Mouse (Mus musculus) regulatory T cell (primary cell): ENCODE data around the gene Osbpl3.

Source experiments
- in situ Hi-C: fragments of 300-600 bp; cut with MboI, MseI; formaldehyde crosslinking; loops from one replicate; pipeline ENCODE4 v1.15.1; 2025; ENCODE audit warnings: high pct_unique_total_duplicates

Gene Osbpl3

DNA sequence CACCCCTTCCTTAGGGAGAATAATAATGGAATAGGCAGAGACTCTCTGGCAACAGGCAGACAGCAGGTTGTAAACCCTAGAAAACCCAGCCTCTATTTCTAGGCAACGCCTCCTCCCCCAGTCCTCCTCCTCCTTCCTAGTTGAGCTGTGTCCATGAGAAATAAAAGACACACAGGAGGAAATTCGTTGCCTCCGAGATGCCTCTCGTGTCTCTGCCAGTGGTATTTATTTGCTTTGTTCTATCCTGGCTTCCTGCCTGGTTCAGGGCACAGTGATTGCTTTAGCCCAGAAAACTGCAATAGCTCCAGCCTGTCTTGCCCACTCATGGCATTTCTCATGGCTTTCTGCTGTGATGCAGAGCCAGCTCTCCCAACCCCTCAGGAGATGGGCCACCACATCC, 43.8 kb downstream of the Osbpl3 start:
- in situ Hi-C loops = no loop called here

DNA sequence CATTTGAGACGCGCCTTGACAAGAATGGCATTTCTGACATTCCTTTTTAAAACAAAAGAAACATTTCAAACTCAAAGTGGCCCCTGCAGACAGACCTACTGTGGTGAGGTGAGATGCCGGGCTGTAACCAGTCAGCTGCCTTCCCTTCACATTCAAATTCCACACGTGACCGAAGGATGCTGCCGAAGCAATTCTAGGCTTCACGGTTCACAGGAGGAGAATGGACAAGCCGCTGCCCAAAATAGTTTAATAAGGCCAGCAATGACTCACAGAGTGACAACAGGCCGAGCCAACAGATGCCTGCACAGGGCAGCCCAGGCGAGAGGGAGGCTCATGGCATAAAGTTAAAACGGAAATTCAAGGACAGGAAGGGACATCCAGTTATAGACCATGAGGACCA, 51.3 kb downstream of the Osbpl3 start:
- in situ Hi-C loops = loop anchor here (5.0 kb wide), 1 partner anchor 57 kb away; no protein-coding TSS in a partner anchor

DNA sequence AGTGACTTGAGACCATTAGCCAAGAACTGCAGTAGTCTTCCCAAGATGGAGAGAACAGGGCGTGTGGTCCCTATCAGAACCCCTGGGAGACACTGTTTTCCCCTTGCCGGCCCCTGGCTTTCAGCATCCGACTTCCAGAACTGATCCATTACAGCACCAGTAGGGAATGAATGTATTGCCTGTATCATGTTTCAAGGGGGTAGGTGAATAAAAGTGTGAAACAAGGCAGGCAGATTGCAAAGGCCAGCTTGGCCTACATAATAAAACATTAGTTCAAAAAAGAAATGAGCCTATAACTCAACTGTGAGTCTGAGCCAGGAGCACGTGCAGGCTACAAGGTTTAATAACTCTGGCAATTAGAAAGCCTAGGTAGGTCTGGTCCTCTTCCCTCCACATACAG, 52.5 kb downstream of the Osbpl3 start:
- in situ Hi-C loops = no loop called here

DNA sequence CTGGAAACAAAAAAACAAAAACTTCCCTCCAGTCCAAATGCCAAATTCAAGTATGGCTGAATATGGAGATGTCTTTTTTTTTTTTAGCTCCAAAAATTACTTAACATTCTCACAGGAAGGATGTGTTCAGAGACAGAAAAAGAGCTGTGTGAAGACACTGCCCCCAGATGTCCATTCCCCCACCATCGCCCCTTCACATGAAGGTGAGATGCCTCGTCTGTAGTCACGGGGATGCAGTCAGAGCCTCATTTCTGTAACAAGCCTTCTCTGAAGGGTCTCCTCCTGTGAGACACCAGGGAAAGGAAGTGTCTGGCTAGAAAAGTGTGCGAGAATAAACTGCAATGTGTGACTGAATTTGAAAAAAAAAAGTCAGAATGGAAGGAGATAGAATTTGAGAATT, 53.1 kb downstream of the Osbpl3 start:
- in situ Hi-C loops = no loop called here

DNA sequence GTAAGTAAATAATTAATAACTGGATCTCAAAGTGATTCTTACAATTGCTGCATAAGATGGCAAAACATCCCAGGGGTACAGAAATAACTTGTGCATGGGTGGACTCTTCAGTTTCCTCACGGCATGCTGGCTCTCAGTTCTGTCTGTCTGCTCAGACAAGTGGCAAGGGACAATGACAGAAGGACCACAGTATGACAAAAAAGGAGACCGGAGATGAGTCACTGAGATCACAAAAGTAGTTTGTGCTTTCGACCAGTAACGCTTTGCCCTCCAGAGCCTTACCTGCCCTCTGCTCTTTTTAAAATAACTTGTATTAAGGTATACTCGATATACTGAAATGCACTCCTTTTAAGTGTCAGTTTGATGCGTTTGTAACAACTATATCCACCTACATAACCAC, 55.8 kb downstream of the Osbpl3 start:
- in situ Hi-C loops = no loop called here

DNA sequence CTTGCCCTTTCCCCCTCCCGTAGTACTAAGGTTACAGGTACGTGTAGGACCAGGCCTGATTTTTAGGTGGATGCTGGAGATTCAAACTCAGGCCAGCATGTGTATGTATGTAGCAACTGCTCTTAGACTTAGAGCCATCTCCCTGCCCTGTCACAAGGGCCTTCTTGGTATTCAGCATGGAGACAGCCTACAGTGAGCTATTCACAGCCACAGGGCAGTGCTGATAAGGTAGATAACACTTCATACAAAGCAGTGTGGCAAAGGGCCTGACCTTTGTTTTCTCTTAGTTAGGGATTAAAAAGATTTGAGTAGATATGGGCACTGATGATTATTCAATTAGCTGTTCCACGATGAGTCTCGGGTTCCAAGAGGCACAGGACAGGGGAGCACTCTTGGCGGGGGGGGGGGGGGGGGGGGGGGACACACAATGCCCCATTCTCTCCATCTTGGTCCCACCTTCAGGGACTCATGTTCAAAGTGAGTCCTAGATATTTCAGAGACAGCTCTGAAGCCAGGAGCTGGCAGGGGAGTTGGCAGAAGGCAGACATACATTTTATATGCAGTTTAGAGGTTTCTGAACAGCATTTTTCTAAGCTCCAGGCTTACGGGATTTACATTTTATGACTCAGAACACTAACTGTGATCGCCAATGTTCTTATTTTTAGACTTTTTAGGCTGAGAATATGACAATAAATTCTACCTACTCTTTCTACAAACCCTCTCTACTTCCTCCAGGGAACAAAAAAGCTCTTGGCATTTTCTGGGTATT, 56.4 kb downstream of the Osbpl3 start:
- in situ Hi-C loops = loop anchor here (25.0 kb wide), 1 partner anchor 1063 kb away; the partner anchor contains the start of genes Cbx3 and Hnrnpa2b1

DNA sequence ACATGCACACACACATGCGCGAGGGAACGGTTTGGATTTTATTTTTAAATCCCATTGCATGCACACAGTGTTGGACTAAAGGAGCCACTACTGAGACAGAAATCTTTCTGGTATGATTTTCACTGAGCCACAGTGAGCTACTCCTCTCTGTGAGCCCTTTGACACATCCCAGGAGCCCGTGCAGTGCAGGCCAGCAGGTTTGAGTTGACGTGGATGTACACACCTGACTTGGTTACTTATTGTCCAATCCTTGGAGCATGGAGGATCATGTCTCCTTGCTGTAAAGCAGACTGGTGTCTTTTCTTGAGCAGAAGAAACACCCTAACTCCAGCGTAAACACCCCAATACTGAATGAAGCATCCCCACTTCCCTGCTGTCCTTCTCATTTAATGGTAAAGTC, 57.7 kb downstream of the Osbpl3 start:
- in situ Hi-C loops = loop anchor here (25.0 kb wide), 1 partner anchor 1064 kb away; the partner anchor contains the start of genes Cbx3 and Hnrnpa2b1

DNA sequence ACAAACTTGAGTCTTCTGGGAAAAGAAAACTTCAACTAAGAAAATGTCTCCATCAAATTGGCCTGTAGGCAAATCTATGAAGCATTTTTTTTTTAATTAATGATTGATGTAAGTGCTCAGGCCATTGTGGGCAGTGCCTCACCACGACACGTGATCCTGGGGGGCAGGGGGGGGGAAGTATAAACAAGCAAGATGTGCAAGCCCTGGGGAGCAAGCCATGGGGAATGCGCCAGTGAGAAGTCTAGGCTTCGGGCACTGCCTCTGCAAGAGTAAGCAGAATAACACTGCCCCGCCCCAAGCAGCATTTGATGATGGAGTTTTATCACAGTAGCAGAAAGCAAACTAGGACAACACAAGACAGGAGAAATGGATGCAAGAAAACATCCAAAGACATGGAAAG, 58.9 kb downstream of the Osbpl3 start:
- in situ Hi-C loops = loop anchor here (25.0 kb wide), 1 partner anchor 1065 kb away; the partner anchor contains the start of genes Cbx3 and Hnrnpa2b1

DNA sequence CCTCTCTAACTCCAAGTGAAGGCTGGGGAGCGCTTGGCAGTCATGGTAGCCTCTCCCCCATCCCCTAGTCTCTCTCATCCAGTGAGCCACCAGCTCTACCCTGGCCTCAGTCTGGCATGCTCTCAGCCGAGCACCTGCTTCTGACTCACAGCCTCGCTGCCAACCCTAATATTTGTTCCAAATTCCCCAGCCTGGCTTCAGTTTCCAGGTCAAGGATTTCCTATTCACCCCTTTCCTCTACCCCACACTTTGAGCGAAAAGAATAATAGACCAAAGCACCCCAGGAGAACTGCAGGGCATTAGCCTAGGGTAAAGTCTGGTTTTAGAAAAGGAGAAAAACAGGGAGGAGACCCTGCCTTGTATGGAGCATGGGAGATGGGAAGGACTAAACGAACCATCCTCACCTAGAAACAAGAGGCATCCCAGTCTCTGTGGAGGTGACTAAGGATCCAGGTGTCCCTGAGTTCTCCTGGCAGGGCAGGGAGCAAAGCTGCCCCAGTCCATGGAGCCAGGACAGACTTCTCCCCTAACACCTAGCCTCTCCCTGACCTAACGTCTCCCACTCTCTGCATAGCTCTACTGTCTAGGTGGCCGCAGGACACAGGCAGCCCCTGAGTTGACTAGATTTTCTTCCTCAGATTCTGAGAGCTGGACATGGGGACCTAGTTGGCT, 60.2 kb downstream of the Osbpl3 start:
- in situ Hi-C loops = loop anchor here (25.0 kb wide), 1 partner anchor 1067 kb away; the partner anchor contains the start of genes Cbx3 and Hnrnpa2b1

DNA sequence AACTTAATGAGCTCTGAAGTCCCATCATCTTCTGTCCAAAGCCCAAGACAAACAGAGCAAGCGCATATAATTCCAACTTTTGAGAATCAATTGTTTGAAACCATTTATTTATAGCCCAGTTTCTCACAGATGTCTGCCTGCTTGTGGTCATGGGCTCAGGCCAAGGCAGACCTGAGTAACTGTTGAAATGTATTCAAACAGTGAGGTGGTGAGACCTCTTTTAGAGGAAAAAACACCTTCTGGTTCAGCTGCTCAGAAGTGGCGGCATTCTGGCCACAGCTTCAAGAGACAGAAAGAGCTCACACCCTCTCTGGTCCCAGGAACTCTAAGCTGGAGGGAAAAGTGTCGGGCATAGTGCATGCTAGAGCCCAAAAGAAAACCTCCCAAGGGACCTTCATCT, 61.6 kb downstream of the Osbpl3 start:
- in situ Hi-C loops = loop anchor here (25.0 kb wide), 1 partner anchor 1068 kb away; the partner anchor contains the start of genes Cbx3 and Hnrnpa2b1

DNA sequence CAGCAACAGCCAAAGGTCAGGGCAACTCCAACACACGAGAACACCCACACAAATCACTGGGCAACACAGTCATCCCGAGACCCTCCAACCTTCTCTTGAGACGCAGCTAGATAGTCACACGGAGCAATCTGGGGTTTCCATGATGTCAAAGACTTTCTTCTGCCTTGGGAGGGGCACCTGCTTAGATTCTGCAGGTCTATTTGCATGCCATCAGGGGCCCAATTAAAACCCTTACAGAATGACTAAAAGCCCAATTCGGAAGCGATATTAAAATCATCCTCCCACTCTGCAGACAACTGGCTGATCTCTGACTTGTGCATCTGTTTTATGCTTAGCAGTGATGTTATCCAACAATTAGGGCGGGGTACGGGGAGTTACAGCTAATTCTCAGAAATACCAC, 62.0 kb downstream of the Osbpl3 start:
- in situ Hi-C loops = loop anchor here (25.0 kb wide), 1 partner anchor 1068 kb away; the partner anchor contains the start of genes Cbx3 and Hnrnpa2b1

DNA sequence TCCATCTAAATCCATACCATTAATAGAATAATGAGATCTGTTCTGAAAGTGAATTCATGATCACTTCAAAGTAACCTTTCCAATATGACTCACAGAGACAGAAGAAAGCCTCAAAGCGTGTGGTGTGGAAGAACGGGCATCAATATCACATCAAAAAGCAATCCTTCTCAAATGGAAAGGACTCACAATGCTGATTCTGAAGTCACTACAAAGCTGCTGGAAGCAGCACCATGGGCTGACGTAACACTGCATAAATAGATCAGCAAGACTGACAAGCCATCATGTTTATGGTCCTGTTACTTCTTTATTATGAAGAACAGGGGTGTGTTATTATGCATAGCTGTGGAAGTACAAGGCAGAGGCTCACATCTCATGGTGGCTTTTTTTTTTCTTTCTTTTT, 64.0 kb downstream of the Osbpl3 start:
- in situ Hi-C loops = loop anchor here (25.0 kb wide), 1 partner anchor 1070 kb away; the partner anchor contains the start of genes Cbx3 and Hnrnpa2b1

DNA sequence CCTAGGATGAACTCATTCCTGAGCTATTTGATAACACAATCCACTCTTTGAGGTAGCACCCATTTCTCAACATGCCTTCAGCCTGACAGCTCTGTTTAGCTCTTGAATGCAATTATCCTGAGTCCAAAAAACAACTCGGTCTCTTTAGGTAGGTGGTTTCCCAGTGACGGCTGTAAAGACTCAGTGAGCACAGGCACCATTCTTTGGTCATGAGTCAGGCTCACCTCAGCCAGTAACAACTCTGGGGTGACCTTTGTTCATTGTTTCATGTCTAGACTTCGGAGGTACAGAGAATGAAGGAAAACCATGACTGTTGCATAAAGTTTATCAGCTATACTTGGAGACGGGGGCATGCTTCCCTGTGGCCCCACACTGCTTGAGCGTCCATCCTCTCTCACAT, 65.7 kb downstream of the Osbpl3 start:
- in situ Hi-C loops = loop anchor here (25.0 kb wide), 1 partner anchor 1072 kb away; the partner anchor contains the start of genes Cbx3 and Hnrnpa2b1

DNA sequence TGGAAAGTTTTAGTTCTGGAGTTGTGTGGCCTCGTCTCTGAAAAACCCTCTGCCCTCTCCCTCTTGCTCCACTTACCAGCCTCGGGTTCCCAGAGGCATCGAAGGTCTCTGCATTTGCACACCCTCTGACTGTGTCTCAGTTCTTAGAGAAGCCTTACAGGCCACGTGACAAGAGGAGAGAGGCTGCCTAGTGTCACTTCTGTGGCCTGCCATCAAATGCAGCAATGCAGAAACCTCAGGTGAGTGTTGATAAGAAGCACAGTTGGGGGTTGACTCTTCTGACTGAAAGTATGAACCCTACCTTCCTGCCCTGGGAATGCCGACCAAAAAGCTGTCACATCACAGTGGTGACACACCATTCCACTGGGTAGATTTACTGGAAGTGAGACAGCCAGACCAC, 68.4 kb downstream of the Osbpl3 start:
- in situ Hi-C loops = loop anchor here (25.0 kb wide), 1 partner anchor 1075 kb away; the partner anchor contains the start of genes Cbx3 and Hnrnpa2b1

DNA sequence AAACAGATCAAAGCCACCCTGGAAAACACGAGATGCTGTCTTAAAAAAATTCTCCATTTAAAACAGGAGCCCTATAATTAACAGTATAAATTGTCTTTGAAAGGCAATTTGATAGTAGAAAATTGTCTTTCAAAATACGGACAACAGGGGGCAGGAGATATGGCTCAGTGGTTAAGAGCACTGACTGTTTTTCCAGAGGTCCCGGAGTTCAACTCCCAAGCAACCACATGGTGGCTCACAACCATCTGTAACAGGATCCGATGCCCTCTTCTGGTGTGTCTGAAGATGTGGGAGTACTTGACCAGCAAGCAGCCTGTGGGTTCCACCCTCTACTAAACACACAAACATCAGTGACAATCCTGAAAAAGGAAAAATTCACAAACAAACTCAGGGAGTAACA, 69.5 kb downstream of the Osbpl3 start:
- in situ Hi-C loops = loop anchor here (25.0 kb wide), 1 partner anchor 1076 kb away; the partner anchor contains the start of genes Cbx3 and Hnrnpa2b1

DNA sequence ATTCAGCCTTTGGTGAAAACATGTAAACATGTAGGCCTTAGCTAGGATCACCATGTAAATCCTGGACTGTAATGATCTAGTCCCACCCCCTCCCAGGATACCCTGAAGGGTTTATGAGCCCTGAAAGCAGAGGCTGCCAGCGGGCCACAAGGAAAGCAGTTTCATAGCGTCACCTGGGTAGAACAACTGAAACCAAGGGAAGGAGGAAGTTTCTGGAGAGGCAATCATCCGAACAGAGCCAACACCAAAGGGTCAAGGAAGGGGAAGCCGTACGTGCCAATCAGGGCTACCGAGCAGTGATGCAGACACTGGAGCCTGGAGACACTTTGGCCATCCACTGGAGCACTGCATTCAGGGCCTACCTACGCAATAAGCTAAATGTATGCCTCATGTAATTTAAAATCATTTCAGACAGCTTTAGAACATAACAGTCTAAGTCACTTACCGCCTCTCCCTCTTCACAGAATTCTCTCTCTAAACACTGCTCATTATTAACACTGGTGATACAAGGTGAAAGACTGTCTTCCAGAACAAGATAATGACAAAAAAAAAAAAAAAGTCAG, 70.5 kb downstream of the Osbpl3 start:
- in situ Hi-C loops = loop anchor here (25.0 kb wide), 1 partner anchor 1077 kb away; the partner anchor contains the start of genes Cbx3 and Hnrnpa2b1

DNA sequence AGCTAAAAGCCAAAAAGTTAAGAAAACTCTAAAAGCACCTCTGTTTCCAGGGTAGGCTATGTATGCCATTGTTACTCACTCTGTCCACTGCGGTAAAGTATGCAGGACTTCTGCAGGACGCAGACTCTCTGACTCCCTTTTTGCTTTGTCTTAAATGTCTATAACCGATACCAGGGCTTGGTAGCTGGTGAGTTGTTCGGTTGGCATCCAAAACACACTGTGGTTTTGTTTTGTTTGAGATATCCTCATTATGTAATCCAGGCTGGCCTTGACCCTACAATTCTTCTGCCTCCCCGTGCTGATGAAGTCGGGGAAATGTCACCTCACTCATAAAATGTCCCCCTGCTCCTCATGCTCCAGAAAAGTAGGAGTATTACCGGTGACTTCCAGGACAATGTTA, 73.3 kb downstream of the Osbpl3 start:
- in situ Hi-C loops = loop anchor here (5.0 to 25.0 kb wide), 2 partner anchors 65 to 1080 kb away; partner anchors contain the start of genes Cbx3 and Hnrnpa2b1

DNA sequence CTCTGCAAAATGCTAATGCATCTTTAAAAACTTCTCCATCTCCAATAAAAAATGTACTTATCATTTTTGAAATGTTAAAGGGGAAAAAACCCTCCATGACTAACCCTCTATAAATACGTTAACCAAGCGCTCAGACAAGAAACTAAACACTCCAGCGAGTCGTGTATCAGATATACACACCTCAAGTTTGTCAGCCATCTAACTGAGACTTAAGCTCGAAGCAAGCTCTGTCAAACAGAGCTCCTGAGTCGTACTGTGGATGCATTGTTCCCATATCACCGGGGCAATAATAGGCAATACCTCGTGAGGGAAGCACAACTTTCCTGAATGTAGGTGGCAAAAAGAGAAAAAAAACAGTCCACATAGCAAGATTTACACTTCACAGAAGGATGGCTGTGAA, 73.8 kb downstream of the Osbpl3 start:
- in situ Hi-C loops = loop anchor here (5.0 to 25.0 kb wide), 2 partner anchors 65 to 1080 kb away; partner anchors contain the start of genes Cbx3 and Hnrnpa2b1

DNA sequence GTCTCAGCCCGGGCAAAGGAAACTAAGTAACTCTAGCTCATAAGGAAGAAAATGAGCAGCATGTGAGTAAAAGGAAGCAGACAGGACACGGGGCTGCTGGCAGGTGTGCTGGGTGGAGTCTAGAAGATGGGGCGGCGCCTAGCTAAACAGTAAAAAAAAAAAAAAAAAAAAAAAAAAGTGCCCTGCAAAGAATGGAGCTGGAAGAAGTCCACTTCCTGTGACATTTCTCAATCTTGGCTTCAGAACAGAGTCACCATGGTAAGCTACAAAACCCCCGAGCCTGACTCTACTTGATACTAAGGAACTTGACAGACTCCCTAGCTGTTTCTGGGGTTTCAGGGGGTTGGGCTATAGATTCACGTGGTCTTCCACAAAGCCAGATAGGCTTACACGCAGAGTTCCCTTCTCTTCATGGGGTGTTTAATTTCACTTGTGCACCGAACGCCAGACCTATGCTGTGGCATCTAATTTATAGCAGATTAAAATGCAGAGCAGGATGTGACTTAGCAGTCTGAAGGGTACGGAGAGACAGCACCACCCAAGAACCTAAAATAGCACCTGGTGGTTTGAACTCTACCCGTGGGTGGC, 74.4 kb downstream of the Osbpl3 start:
- in situ Hi-C loops = loop anchor here (5.0 to 25.0 kb wide), 2 partner anchors 64 to 1081 kb away; partner anchors contain the start of genes Cbx3 and Hnrnpa2b1

DNA sequence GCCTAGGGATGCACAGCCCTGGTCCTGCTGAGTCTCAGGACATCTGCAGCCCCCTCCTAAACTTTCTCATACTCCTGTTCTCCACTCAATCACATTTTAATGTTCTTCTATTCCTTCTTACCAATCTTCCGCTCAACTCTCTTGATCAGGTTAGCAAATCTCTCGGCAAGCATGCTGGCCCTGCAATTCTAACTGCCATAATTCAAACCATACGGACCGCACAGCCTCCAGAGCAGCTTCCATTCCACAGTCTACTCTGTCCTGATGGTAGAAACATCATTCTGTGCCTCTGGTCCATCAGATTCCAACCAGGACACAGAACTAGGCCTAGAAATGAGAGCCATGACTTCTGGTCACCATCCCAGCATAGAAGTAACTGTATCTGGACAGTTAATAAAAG, 76.3 kb downstream of the Osbpl3 start:
- in situ Hi-C loops = loop anchor here (5.0 to 25.0 kb wide), 2 partner anchors 62 to 1083 kb away; partner anchors contain the start of genes Cbx3 and Hnrnpa2b1

DNA sequence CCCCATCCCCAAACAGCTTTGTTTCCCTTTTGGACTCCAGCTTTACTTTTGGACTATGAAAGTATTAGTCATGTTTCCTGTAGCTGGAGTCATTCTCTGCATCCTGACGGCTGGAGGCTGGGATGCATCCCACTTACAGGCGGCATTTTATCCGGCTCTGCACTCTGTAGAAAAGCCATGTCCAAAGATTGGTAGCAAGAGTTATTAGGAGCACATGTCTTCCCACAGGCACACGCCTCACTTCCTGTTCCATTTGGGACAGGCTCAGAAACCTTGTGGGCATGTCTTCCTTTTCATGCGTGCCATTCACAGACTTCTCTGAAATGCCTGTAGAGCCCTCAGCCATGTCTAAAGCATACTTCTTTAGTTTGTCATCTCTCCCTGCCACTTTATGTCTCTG, 76.9 kb downstream of the Osbpl3 start:
- in situ Hi-C loops = loop anchor here (25.0 kb wide), 1 partner anchor 1083 kb away; the partner anchor contains the start of genes Cbx3 and Hnrnpa2b1
